9 mouse cellular contexts compared by ENCODE assay signal in genomic region chr3:38886890-38887355, GRCm38 (mm10). TPM values are rescaled to one million over a fixed set of nuclear protein-coding genes. Genes with fewer than 3 reads are reported as not detected.
A peak's percentile ranks its signal among the peaks of the same experiment; 100 is the strongest.
DNase-seq lines count a peak whose midpoint lies in the region; ATAC-seq and TF ChIP-seq lines count a peak whose summit lies in the region.
"Had no signal": no experiment of that assay in that cellular context is flagged by ENCODE, and none has a peak within 500 bp of the region (broad histone marks: within the 10 kb centered on the region; RNA-seq: fewer than 3 reads in every experiment).

Fat4 (plus strand) TSS chr3:38886940.

- H3K27me3 ChIP-seq in heart, embryonic 11.5 days (ENCODE audit: control insufficient read depth, insufficient read depth, low read length), result peaks cover 8% of the 10 kb centered on the region
- H3K27me3 ChIP-seq in ES-Bruce4 (ENCODE audit: control insufficient read depth, insufficient read depth, low read length, poor library complexity, severe bottlenecking), result peaks cover 5% of the 10 kb centered on the region; the same call in 1 of the 2 replicates
- H3K27me3 ChIP-seq in hindbrain, embryonic 13.5 days, result no peaks in the 10 kb centered on the region
- H3K27me3 ChIP-seq in liver, embryonic 15.5 days, result peaks cover 52% of the 10 kb centered on the region

- H3K9me3 ChIP-seq in heart, embryonic 11.5 days (replicated peaks; ENCODE audit: control insufficient read depth, low read length), result no peaks in the 10 kb centered on the region
- no peaks in the 10 kb centered on the region for H3K9me3 ChIP-seq in ES-Bruce4 (replicated peaks; ENCODE audit: control insufficient read depth, insufficient read depth, low read length, poor library complexity, severe bottlenecking)
- no peaks in the 10 kb centered on the region for H3K9me3 ChIP-seq in hindbrain, embryonic 13.5 days
- no peaks in the 10 kb centered on the region for H3K9me3 ChIP-seq in liver, embryonic 15.5 days (replicated peaks)

- H3K36me3 ChIP-seq in heart, embryonic 11.5 days (ENCODE audit: control insufficient read depth, insufficient read depth, low read length), result peaks cover 8% of the 10 kb centered on the region
- no peaks in the 10 kb centered on the region for H3K36me3 ChIP-seq in ES-Bruce4 (ENCODE audit: control insufficient read depth, insufficient read depth, low read length, poor library complexity, severe bottlenecking)
- peaks cover 28% of the 10 kb centered on the region for H3K36me3 ChIP-seq in hindbrain, embryonic 13.5 days
- H3K36me3 ChIP-seq in liver, embryonic 15.5 days (replicated peaks), result no peaks in the 10 kb centered on the region

- H3K4me2 ChIP-seq in heart, embryonic 11.5 days, result peak within 1 kb of the TSS; percentile 98
- H3K4me2 ChIP-seq in hindbrain, embryonic 13.5 days, result peak within 1 kb of the TSS; percentile 92
- peak within 1 kb of the TSS; percentile 70 for H3K4me2 ChIP-seq in liver, embryonic 15.5 days

- H3K27ac ChIP-seq in heart, embryonic 11.5 days (ENCODE audit: low read depth, low read length), result peak within 1 kb of the TSS; percentile 91
- no peak within 1 kb of the TSS for H3K27ac ChIP-seq in ES-Bruce4 (ENCODE audit: insufficient read depth, low read length)
- H3K27ac ChIP-seq in cortical plate, adult 2 months (ENCODE audit: insufficient read depth, low read length), result peak within 1 kb of the TSS; percentile 22; the same call in 1 of the 2 replicates
- peak within 1 kb of the TSS; percentile 96 for H3K27ac ChIP-seq in hindbrain, embryonic 13.5 days
- H3K27ac ChIP-seq in liver, embryonic 15.5 days (replicated peaks), result no peak within 1 kb of the TSS
- H3K27ac ChIP-seq: macrophage had no signal

- peak within 1 kb of the TSS; percentile 84 for H3K4me3 ChIP-seq in heart, embryonic 11.5 days (ENCODE audit: low read depth, low read length)
- H3K4me3 ChIP-seq in ES-Bruce4 (ENCODE audit: low read depth, low read length), result peak within 1 kb of the TSS; percentile 80
- H3K4me3 ChIP-seq in cortical plate, adult 2 months (ENCODE audit: insufficient read depth, low read length), result peak within 1 kb of the TSS; percentile 68
- H3K4me3 ChIP-seq in hindbrain, embryonic 13.5 days, result peak within 1 kb of the TSS; percentile 80
- peak within 1 kb of the TSS; percentile 56 for H3K4me3 ChIP-seq in liver, embryonic 15.5 days (replicated peaks)

- H3K4me1 ChIP-seq in heart, embryonic 11.5 days (ENCODE audit: control insufficient read depth, insufficient read depth, low read length), result peaks cover 11% of the 10 kb centered on the region
- H3K4me1 ChIP-seq in ES-Bruce4 (ENCODE audit: control insufficient read depth, insufficient read depth, low read length), result no peaks in the 10 kb centered on the region
- H3K4me1 ChIP-seq in cortical plate, adult 2 months (ENCODE audit: control insufficient read depth, insufficient read depth, low read length), result no peaks in the 10 kb centered on the region
- peaks cover 60% of the 10 kb centered on the region for H3K4me1 ChIP-seq in hindbrain, embryonic 13.5 days (replicated peaks)
- peaks cover 8% of the 10 kb centered on the region; the same call in 1 of the 2 replicates for H3K4me1 ChIP-seq in liver, embryonic 15.5 days (replicated peaks)

- no peak for TF ChIP-seq POLR2A in ES-Bruce4 (IDR thresholded peaks at IDR 0.05; ENCODE audit: insufficient read depth, low read length)
- no peak for TF ChIP-seq POLR2A in cortical plate, adult 2 months (IDR thresholded peaks at IDR 0.05; ENCODE audit: extremely low read depth, insufficient read depth, low read length)

- peak within 1 kb of the TSS; percentile 79 for H3K9ac ChIP-seq in heart, embryonic 11.5 days (ENCODE audit: low read depth, low read length)
- H3K9ac ChIP-seq in ES-Bruce4 (ENCODE audit: low read depth, poor library complexity, severe bottlenecking), result 0 out of 2 replicates have a peak within 1 kb of the TSS, but pooled peaks have one; percentile 8
- peak within 1 kb of the TSS; percentile 91 for H3K9ac ChIP-seq in hindbrain, embryonic 13.5 days
- no peak within 1 kb of the TSS for H3K9ac ChIP-seq in liver, embryonic 15.5 days

- no peak for DNase-seq in heart, adult 8-10 months (ENCODE audit: low spot score)

- no peak for TF ChIP-seq CTCF in ES-Bruce4 (IDR thresholded peaks at IDR 0.05; ENCODE audit: low read depth, low read length)
- TF ChIP-seq CTCF in cortical plate, adult 2 months (IDR thresholded peaks at IDR 0.05; ENCODE audit: extremely low read depth, insufficient read depth, low read length), result no peak

- WGBS in heart, embryonic 11.5 days (ENCODE audit: insufficient replicate concordance), result 1% methylated on average over 29 of the region's 29 CpGs
- WGBS in hindbrain, embryonic 13.5 days, result under 1% methylated on average over 29 of the region's 29 CpGs
- WGBS in liver, embryonic 15.5 days (ENCODE audit: insufficient replicate concordance), result 1% methylated on average over 29 of the region's 29 CpGs

- TF ChIP-seq EP300 in ES-Bruce4 (IDR thresholded peaks at IDR 0.05; ENCODE audit: insufficient read depth, low read depth, low read length), result no peak

- ATAC-seq in heart, embryonic 11.5 days (replicated peaks; ENCODE audit: insufficient number of reproducible peaks, low FRiP score, low TSS enrichment), result no peak
- ATAC-seq in hindbrain, embryonic 13.5 days (ENCODE audit: low FRiP score), result peak; percentile 1; the same call in 1 of the 2 replicates
- no peak for ATAC-seq in liver, embryonic 15.5 days (ENCODE audit: insufficient read depth)
- no peak for ATAC-seq in monocyte, adult 5-6 weeks (replicated peaks; ENCODE audit: insufficient number of reproducible peaks, low FRiP score, low TSS enrichment, poor library complexity, severe bottlenecking)
- ATAC-seq in activated CD4-positive, CD25-positive, alpha-beta regulatory T cell, adult 4 months, result no peak

RNA-seq across cellular contexts. Expression of gene Fat4, which starts in this region (rescaled TPM):
- polyA plus RNA-seq in heart, embryonic 11.5 days (2014; fragmentation: Nextera tagmentation; extraction: Ambion mirVana), result 4.7 and 5.3 TPM in 2 replicates
- 1 to 10 TPM; 4.9 to 5.9 (median 5.5) TPM for total RNA-seq in heart, adult 8-10 months (2022)
- 0.13 and 0.15 TPM in 2 replicates for polyA plus RNA-seq in ES-Bruce4 (2011; ENCODE audit: insufficient read depth, insufficient read length, low read depth, missing spikeins)
- 2.5 and 2.9 TPM in 2 replicates for polyA plus RNA-seq in cortical plate, adult 2 months (2012; rRNA removed)
- polyA plus RNA-seq in hindbrain, embryonic 13.5 days (2015; fragmentation: Nextera tagmentation; extraction: Ambion mirVana), result 9.9 and 10.0 TPM in 2 replicates
- 0.16 TPM in 2 replicates for polyA plus RNA-seq in liver, embryonic 15.5 days (2015; fragmentation: Nextera tagmentation; extraction: Ambion mirVana)
- not detected in 3 replicates for total RNA-seq in monocyte, adult 5-6 weeks (2017)
- polyA plus RNA-seq in activated CD4-positive, CD25-positive, alpha-beta regulatory T cell, adult 4 months (2017; shearing (Covaris generic)), result not detected

Comparison
In these comparisons a context has a peak if more than half of its experiments do, and no peak if none do; other contexts are left out.
1. H3K27ac ChIP-seq: peak in heart, embryonic 11.5 days (single experiment), cortical plate, adult 2 months (single experiment) and hindbrain, embryonic 13.5 days (single experiment); none in ES-Bruce4 (single experiment) and liver, embryonic 15.5 days (single experiment).
2. Peak in every context shown above with its lines, with median percentiles within 50 percentile points of each other: H3K4me2 ChIP-seq and H3K4me3 ChIP-seq.